ENCODE assay signal across 19 mouse cellular contexts in genomic region chr5:66498140-66498539, GRCm38 (mm10).
A peak's percentile ranks its signal among the peaks of the same experiment; 100 is the strongest.
DNase-seq lines count a peak whose midpoint lies in the region; ATAC-seq and TF ChIP-seq lines count a peak whose summit lies in the region.
"Had no signal": no experiment of that assay in that cellular context is flagged by ENCODE, and none has a peak within 500 bp of the region (broad histone marks: within the 10 kb centered on the region; RNA-seq: fewer than 3 reads in every experiment).

No protein-coding gene starts in this region.

- H3K4me2 ChIP-seq in hindbrain, embryonic 12.5 days (replicated peaks) = no peak overlapping the region
- H3K4me2 ChIP-seq in hindbrain, embryonic 16.5 days (ENCODE audit: low read length) = no peak overlapping the region
- no peak overlapping the region for H3K4me2 ChIP-seq in neural tube, embryonic 13.5 days
- H3K4me2 ChIP-seq: liver, embryonic 11.5 days had no signal

- H3K9me3 ChIP-seq in hindbrain, embryonic 12.5 days (replicated peaks) = no peaks in the 10 kb centered on the region
- H3K9me3 ChIP-seq in hindbrain, embryonic 16.5 days (ENCODE audit: control insufficient read depth, low read length) = no peaks in the 10 kb centered on the region
- no peaks in the 10 kb centered on the region for H3K9me3 ChIP-seq in neural tube, embryonic 13.5 days

- H3K27ac ChIP-seq in hindbrain, embryonic 12.5 days = peak overlapping the region; percentile 45; the same call in 1 of the 2 replicates
- no peak overlapping the region for H3K27ac ChIP-seq in hindbrain, embryonic 16.5 days (ENCODE audit: low read depth, low read length)
- H3K27ac ChIP-seq in layer of hippocampus, adult 2 months = peak overlapping the region; percentile 1; the same call in 1 of the 2 replicates
- H3K27ac ChIP-seq in neural tube, embryonic 13.5 days (replicated peaks) = peak overlapping the region; percentile 43

- no peak for TF ChIP-seq CTCF in layer of hippocampus, adult 2 months (conservative IDR thresholded peaks at IDR 0.05)

- H3K4me1 ChIP-seq in hindbrain, embryonic 12.5 days = peaks cover 19% of the 10 kb centered on the region
- peaks cover 4% of the 10 kb centered on the region for H3K4me1 ChIP-seq in hindbrain, embryonic 16.5 days (ENCODE audit: control insufficient read depth, insufficient read depth, low read depth, low read length)
- H3K4me1 ChIP-seq in neural tube, embryonic 13.5 days (replicated peaks) = peaks cover 31% of the 10 kb centered on the region

- WGBS in hindbrain, embryonic 12.5 days = 83% methylated on average over 1 of the region's 1 CpGs
- 76% methylated on average over 1 of the region's 1 CpGs for WGBS in hindbrain, embryonic 16.5 days
- WGBS in neural tube, embryonic 13.5 days = 67% methylated on average over 1 of the region's 1 CpGs

- no peak overlapping the region for H3K4me3 ChIP-seq in hindbrain, embryonic 12.5 days
- no peak overlapping the region for H3K4me3 ChIP-seq in hindbrain, embryonic 16.5 days (ENCODE audit: low read length)
- H3K4me3 ChIP-seq in layer of hippocampus, adult 2 months = no peak overlapping the region
- H3K4me3 ChIP-seq in neural tube, embryonic 13.5 days = no peak overlapping the region
- H3K4me3 ChIP-seq: myocyte had no signal

- no peak for ATAC-seq in hindbrain, embryonic 12.5 days (ENCODE audit: low FRiP score)
- no peak for ATAC-seq in hindbrain, embryonic 16.5 days
- no peak for ATAC-seq in neural tube, embryonic 13.5 days (ENCODE audit: low read depth)
- ATAC-seq: forebrain, embryonic 16.5 days; inflammation-experienced regulatory T-cells, adult 6 months had no signal

- no peak overlapping the region for H3K9ac ChIP-seq in hindbrain, embryonic 12.5 days
- H3K9ac ChIP-seq in hindbrain, embryonic 16.5 days (ENCODE audit: low read depth, low read length) = no peak overlapping the region
- 0 out of 2 replicates have a peak overlapping the region, but pooled peaks have one; percentile 9 for H3K9ac ChIP-seq in neural tube, embryonic 13.5 days

- no peaks in the 10 kb centered on the region for H3K36me3 ChIP-seq in hindbrain, embryonic 12.5 days
- H3K36me3 ChIP-seq in hindbrain, embryonic 16.5 days (ENCODE audit: control insufficient read depth, insufficient read depth, low read length) = no peaks in the 10 kb centered on the region
- no peaks in the 10 kb centered on the region for H3K36me3 ChIP-seq in neural tube, embryonic 13.5 days

- no peaks in the 10 kb centered on the region for H3K27me3 ChIP-seq in hindbrain, embryonic 12.5 days
- no peaks in the 10 kb centered on the region for H3K27me3 ChIP-seq in hindbrain, embryonic 16.5 days (replicated peaks; ENCODE audit: control insufficient read depth, insufficient read depth, low read length)
- H3K27me3 ChIP-seq in neural tube, embryonic 13.5 days = no peaks in the 10 kb centered on the region

- no peak for DNase-seq in layer of hippocampus, adult 2 months (ENCODE audit: low spot score in 2 of 2)
- no peak for DNase-seq in layer of hippocampus, adult 11-12 months (ENCODE audit: low spot score)
- DNase-seq in neural tube, embryonic 10.5 days (ENCODE audit: extremely low spot score, low spot score) = no peak
- DNase-seq in ovary, postnatal 10 days (ENCODE audit: low spot score) = no peak
- DNase-seq: adrenal gland, adult 8-10 months; cerebellum, adult 11-12 months; cerebellum, postnatal 36 days; heart, adult 18-20 months; heart, postnatal 10 days; layer of hippocampus, postnatal 36 days; midbrain, embryonic 14.5 days; right cerebral cortex, adult 18-20 months had no signal
